Mouse (Mus musculus) heart, postnatal 10 days (tissue): ENCODE data around the gene Gclc. TPM values are rescaled to one million over a fixed set of nuclear protein-coding genes. Genes with fewer than 3 reads are reported as not detected.
A peak's percentile ranks its signal among the peaks of the same experiment; 100 is the strongest.

ENCODE experiments used
- DNase-seq, 2 experiments: peaks; one replicate each; pipeline ENCODE4 v3.0.0; 2021
- intact Hi-C: fragments of 180-260 bp; cut with DNase I; formaldehyde crosslinking; loops from one replicate; pipeline ENCODE4 v1.15.1; 2025
- total RNA-seq, 2 experiments: library from RNA; stranded (reverse); gene quantifications; 2 replicates each; pipeline ENCODE4 v1.2.3; 2021

Gene Gclc
- total RNA-seq: 10 to 100 TPM; 12.9 to 13.5 TPM

DNA sequence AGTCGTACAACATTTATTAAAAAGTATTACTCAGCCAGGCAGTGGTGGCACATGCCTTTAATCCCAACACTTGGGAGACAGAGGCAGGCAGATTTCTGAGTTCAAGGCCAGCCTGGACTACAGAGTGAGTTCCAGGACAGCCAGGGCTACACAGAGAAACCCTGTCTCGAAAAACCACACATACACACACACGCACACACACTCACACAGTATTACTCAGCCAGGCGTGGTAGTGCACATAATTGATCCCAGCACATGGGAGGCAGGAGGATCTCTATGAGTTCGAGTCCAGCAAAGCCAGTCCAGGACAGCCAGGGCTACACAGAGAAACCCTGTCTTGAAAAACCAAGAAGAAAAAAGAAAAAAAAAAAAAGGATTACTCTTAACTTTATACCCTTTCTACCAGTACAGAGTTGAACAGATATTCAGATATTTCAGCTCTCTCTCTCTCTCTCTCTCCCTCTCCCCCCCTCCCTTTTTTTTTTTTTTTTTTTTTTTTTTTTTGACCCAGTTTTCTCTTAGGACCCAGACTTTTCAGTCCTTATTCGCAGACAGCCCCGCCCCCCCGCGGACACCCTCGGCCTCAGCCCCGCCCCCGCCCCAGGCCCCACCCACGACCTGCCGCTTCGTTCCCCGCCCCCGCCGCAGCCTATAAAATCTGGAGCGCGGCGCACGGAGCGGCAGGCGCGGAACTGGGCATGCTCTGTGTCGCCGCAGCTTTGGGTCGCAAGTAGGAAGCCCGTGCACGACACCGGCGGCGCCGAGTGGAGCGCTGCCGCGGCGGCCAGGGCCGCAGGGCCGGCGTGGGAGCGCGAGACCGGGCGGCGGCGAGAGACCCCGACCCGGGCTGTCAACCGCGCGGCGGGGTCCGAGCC lies at the start of gene Gclc:
Gene Gclc, plus strand, starts transcription at position 683 of the 875 bp plus-strand sequence.
- intact Hi-C loops: loop anchor here (1.0 to 5.0 kb wide), 4 partner anchors 67 to 209 kb away; partner anchors contain the start of gene Lrrc1
- peak; percentile 92 to 93 for DNase-seq

- intact Hi-C loops: no loop called here
- no peak for DNase-seq
Observed at GRCm38 (mm10) chr9:77706515-77706914, 47.8 kb upstream of the Gclc start.

GRCm38 (mm10) chr9:77707433-77708139 lies 46.7 kb upstream of the Gclc start:
- no peak for DNase-seq
- intact Hi-C loops: no loop called here

DNA sequence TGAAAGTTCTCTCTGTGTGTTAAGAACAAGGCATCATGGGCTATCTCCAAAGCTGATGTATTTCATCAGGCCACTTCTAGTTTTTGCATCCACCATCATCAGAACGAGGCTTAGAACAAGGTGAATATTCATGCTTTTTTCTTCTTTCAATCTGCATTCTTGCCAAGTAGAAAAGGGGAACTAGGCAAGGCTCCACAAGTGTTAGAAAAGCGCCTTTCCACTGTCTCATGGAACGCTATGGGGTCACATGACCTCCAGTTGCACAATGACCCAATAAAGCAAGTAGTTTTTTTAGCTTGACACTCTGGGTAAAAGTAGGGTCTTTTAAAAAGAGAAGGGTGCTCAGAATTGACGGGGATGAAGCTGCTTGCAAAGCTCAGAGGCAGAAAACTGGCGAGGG lies 45.4 kb upstream of the Gclc start:
- no peak for DNase-seq

DNA sequence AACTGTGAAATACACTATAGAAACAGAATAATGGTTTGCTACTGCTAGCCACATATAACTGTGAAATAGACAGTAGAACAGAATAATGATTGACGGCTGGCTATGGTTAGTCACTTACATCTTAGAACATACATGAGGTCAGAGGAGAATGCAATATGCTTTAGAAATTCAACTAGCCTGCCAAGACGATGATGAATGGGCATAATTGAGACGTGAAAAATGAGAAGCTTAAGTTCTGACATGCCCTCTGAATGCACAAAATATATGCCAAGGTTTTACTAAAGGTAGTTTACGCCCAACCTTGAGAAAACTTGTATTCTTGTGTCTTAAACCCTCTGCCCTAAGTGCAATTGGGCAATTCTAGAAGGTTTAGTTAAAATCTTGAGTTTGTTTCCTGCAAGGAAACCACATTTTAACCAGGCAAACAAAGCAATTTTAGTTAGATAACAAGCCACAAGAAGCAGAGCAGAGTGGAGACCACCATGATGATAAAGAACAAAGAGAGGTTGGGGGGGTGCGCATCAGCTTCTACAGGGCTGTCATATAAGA lies 43.2 kb upstream of the Gclc start:
- intact Hi-C loops: no loop called here
- DNase-seq: no peak

More for the DNA sequence above, 45.4 kb upstream of the Gclc start:
- intact Hi-C loops: no loop called here

- intact Hi-C loops: no loop called here
- DNase-seq: no peak
Observed at GRCm38 (mm10) chr9:77712816-77713215, 41.5 kb upstream of the Gclc start.

DNA sequence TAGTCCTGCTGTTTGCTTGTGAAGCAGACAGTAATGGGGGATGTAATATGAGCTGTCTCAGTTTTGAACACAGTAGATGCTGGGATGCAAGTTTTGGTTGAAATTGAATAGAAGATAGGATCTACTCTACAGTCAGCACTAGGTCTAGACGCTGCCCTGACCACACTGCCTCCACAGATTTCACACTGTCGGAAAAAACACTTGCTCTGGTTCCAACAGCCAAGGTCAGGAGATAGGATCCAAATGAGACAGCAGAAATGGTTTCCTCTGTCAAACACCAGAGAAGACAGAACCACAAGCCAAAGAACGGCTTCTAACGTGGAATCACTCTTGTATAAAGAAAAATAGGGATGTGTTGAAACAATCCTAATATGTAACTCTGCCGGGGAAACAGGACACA lies 41.0 kb upstream of the Gclc start:
- intact Hi-C loops: no loop called here

GRCm38 (mm10) chr9:77715262-77715661 lies 39.1 kb upstream of the Gclc start:
- no peak for DNase-seq
- intact Hi-C loops: no loop called here

More for the DNA sequence above, 41.0 kb upstream of the Gclc start:
- DNase-seq: no peak

DNA sequence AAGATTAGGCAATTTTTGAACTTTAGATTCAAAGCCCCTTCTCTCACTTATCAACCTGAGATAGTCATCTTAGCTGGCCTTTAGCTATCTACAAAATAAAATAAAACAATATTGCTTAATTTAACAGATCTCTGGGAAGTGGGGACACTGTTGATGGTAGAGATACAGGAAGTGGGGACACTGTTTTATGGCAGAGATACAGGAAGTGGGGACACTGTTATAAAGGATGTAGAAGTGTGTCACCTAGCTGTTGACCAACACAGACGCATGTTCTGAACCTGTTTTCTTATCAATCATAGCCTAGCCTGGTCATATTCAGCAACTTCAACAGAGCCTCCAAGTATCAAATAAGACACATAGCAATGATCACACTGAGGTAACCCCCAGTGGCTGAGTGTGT lies 38.3 kb upstream of the Gclc start:
- no peak for DNase-seq
- intact Hi-C loops: no loop called here

- intact Hi-C loops: no loop called here
- no peak for DNase-seq
Observed at GRCm38 (mm10) chr9:77717831-77718435, 36.4 kb upstream of the Gclc start.

GRCm38 (mm10) chr9:77718816-77719411 lies 35.4 kb upstream of the Gclc start:
- intact Hi-C loops: no loop called here
- DNase-seq: no peak

DNA sequence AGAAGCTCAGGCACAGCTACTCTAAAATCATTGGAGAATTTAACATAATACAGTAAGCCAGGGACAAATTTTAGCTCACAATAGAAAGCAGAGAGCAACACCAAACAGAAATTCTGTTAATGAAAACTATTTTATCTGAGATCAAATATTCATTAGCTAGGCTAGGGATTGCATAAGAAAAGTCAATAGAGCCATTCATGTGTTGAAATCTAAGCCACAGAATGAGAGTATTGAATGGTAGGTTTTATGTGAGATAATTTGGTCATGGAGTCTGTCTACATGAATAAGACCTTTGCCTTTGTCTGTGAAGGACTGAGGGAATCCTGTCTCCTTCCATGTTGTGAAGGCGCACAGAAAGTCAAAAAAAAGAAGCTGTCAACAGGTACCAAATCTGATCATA lies 34.7 kb upstream of the Gclc start:
- DNase-seq: no peak

GRCm38 (mm10) chr9:77722381-77722780 lies 32.0 kb upstream of the Gclc start:
- intact Hi-C loops: loop anchor here (5.0 kb wide), 1 partner anchor 50 kb away; no protein-coding TSS in a partner anchor
- DNase-seq: no peak

More for the DNA sequence above, 34.7 kb upstream of the Gclc start:
- intact Hi-C loops: loop anchor here (5.0 kb wide), 1 partner anchor 47 kb away; no protein-coding TSS in a partner anchor

GRCm38 (mm10) chr9:77724216-77724615 lies 30.1 kb upstream of the Gclc start:
- intact Hi-C loops: loop anchor here (5.0 kb wide), 1 partner anchor 52 kb away; no protein-coding TSS in a partner anchor
- DNase-seq: no peak

DNA sequence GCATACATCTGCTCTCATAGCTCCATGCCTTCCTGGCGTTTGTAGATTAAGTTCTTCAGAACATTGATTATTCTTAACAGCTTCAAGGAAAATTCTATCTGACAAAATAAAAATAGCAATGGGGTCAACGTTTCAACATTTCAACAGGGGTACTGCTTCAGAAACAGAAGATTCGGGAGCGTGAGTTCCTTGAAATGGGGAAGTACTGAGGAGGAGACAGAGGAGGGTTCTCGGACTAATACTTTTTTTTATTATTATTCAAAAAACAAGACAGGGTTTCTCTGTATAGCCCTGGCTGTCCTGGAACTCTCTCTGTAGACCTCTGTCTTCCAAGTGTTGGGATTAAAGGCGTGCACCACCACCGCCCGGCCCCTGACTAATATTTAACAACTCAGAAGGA lies 28.9 kb upstream of the Gclc start:
- intact Hi-C loops: no loop called here
- no peak for DNase-seq

- intact Hi-C loops: no loop called here
Observed at GRCm38 (mm10) chr9:77726018-77726684, 28.2 kb upstream of the Gclc start.

DNA sequence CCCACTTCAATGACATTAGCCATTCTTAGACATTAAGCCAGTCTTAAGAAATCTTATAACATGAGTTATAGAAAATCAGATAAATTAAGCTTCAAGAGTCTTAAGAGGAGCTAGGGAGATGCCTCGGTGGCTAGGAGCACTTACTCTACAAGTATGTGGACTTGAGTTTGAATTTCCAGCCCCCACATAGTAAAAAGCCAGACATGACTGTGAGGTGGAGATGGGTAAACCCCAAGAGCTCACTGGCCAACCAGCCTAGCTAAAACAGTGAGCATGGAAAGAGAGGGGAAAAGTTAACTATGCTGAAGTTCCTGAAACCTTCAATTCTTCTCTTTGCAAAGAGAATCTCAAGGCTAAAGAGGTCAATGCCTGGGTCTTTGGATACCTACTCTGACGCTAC lies 27.3 kb upstream of the Gclc start:
- DNase-seq: no peak
- intact Hi-C loops: no loop called here

More at GRCm38 (mm10) chr9:77726018-77726684, 28.2 kb upstream of the Gclc start:
- DNase-seq: no peak

- intact Hi-C loops: no loop called here
- DNase-seq: no peak
Observed at GRCm38 (mm10) chr9:77732067-77732466, 22.3 kb upstream of the Gclc start.

DNA sequence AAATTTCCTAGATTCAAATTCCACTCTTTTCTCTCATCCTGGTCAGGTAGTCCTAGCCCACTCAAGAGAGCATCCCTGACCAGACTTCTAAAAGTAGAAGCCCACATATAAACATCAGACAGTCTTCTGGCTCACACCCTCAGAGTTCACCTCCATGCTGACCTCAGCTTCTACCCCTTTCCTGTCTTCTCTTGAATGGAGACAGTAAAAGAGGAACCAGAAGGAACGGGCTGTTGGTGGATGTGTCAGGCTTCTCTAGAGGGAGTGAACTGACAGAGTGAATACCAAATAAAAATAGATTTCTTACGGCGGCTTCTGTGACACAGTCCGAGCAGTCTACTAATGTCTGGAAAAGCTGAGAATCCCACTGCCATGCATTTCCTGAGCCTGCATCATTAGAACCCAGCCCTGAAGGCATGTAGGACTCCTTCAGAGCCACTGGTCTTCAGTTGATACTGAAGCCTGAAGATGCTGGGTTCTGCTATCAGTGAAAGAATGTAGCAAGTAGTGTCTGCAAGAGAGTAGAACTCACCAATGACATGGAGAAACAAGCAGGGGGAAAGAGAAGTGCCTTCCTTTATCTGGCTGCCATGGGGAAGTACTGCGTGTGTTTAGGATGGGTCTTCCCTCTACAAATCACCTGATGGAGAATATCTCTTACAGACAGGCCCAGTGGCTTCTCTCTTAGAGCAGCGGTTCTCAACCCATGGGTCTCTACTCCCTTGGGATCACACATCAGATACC lies 16.9 kb upstream of the Gclc start:
- DNase-seq: no peak

More for the DNA sequence above, 16.9 kb upstream of the Gclc start:
- intact Hi-C loops: no loop called here
